Mouse (Mus musculus) cerebellum, postnatal 36 days (tissue): Measurements from ENCODE around the gene Fxyd4.

ENCODE experiments used
- DNase-seq, 2 experiments: peaks; one replicate each; pipeline ENCODE4 v3.0.0; 2021 to 2022; ENCODE audit warnings: mixed read lengths in 2 of 2

Gene Fxyd4

GRCm38 (mm10) chr6:117937222-117937932 lies at the start of gene Fxyd4:
TSS of gene Fxyd4 (minus strand) at chr6:117937692.
- no peak for DNase-seq

GRCm38 (mm10) chr6:117987173-117987572 lies 49.7 kb upstream of the Fxyd4 start:
- DNase-seq, result no peak

- DNase-seq, result no peak
Observed at GRCm38 (mm10) chr6:117966729-117967128, 29.2 kb upstream of the Fxyd4 start.

- DNase-seq, result no peak
Observed at GRCm38 (mm10) chr6:117963201-117963600, 25.7 kb upstream of the Fxyd4 start.

GRCm38 (mm10) chr6:117956851-117957501 lies 19.5 kb upstream of the Fxyd4 start:
- no peak for DNase-seq

- no peak for DNase-seq
Observed at GRCm38 (mm10) chr6:117956161-117956560, 18.7 kb upstream of the Fxyd4 start.

- DNase-seq, result no peak
Observed at GRCm38 (mm10) chr6:117952330-117952729, 14.8 kb upstream of the Fxyd4 start.

GRCm38 (mm10) chr6:117943899-117944298 lies 6.4 kb upstream of the Fxyd4 start:
- DNase-seq, result no peak

- peak; percentile 70 to 76 for DNase-seq
Observed at GRCm38 (mm10) chr6:117942769-117943168, 5.3 kb upstream of the Fxyd4 start.

GRCm38 (mm10) chr6:117938951-117939350 lies 1.5 kb upstream of the Fxyd4 start:
- peak; percentile 34 to 37 for DNase-seq

- no peak for DNase-seq
Observed at GRCm38 (mm10) chr6:117935681-117936612, 1.5 kb downstream of the Fxyd4 start.

GRCm38 (mm10) chr6:117934301-117934700 lies 3.2 kb downstream of the Fxyd4 start:
- no peak for DNase-seq

GRCm38 (mm10) chr6:117932325-117933051 lies 5.0 kb downstream of the Fxyd4 start:
- peak in 1 of 2 experiments; percentile 36 for DNase-seq

GRCm38 (mm10) chr6:117929945-117930655 lies 7.4 kb downstream of the Fxyd4 start:
- no peak for DNase-seq

GRCm38 (mm10) chr6:117928746-117929145 lies 8.7 kb downstream of the Fxyd4 start:
- DNase-seq, result no peak

- DNase-seq, result no peak
Observed at GRCm38 (mm10) chr6:117927955-117928354, 9.5 kb downstream of the Fxyd4 start.

GRCm38 (mm10) chr6:117926871-117927491 lies 10.5 kb downstream of the Fxyd4 start:
- no peak for DNase-seq

- no peak for DNase-seq
Observed at GRCm38 (mm10) chr6:117922041-117922440, 15.5 kb downstream of the Fxyd4 start.

GRCm38 (mm10) chr6:117920659-117921640 lies 16.5 kb downstream of the Fxyd4 start:
- DNase-seq, result peak in 1 of 2 experiments; percentile 42

- no peak for DNase-seq
Observed at GRCm38 (mm10) chr6:117918043-117918442, 19.4 kb downstream of the Fxyd4 start.
